Mouse (Mus musculus): Measurements from ENCODE around the gene Tal1.

Tal1 gene

GRCm38 (mm10) chr4:115056371-115056920 lies at the start of gene Tal1:
TSS of gene Tal1 (plus strand) at chr4:115056426.
- no peak for DNase-seq

- no peak for DNase-seq
Observed at GRCm38 (mm10) chr4:115014276-115014675, 42.0 kb upstream of the Tal1 start.

DNA sequence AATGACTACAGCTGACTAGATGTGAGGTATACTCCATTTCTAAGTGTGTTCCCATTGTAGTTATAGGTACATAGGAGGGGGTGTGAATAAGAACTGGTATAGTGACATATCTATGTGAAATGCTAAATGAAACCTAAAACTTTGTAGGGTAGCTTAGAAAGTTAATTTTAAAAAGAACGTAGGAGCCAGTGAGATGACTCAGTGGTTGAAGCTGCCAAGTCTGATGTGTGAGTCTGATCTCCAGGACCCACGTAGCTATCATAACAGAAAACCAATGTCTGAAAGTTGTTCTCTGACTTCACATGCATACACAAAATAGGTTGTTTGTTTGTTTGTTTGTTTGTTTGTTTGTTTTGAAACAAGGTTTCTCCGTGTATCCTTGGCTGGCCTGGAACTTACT lies 36.2 kb upstream of the Tal1 start:
- peak; percentile 7 for DNase-seq

DNA sequence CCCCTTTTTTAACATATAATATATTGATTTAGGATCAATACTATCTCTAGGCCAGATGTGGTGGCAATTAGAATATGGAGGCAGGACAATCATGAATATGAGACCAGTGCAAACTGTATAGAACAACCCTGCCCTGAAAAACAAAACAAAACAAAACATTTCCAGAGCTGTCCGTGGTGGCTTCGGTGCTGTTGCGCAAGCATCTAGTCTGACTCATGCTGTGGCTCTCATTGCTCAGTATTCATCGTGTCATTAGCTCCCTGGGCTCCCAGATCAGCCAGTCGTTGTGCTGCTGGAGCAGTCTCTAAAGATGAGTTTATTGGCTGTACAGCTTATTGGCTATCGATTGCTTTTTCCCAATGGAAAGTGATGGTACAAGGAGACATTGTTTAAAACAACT lies 21.2 kb upstream of the Tal1 start:
- DNase-seq: no peak

DNA sequence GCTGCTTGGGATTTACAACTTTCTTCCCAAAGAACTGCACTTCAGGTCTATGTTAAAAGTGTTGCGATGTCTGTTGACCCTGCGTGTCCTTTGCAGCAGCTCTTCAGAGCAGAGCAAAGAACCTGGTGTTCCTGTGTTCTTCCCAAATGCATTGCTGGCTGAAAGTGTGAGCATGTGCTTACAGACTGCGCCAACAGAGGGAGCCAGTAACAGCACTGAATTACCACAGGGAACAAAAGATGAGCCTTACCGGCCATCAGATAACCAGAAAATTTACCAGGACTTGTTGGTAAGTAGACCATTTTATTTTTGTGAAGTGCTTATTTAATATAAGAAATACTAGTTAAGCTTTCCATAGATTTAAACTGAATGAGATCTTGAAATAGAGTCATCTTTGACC lies 18.0 kb upstream of the Tal1 start:
- peak; percentile 38 for DNase-seq

GRCm38 (mm10) chr4:115045621-115046020 lies 10.6 kb upstream of the Tal1 start:
- no peak for DNase-seq

DNA sequence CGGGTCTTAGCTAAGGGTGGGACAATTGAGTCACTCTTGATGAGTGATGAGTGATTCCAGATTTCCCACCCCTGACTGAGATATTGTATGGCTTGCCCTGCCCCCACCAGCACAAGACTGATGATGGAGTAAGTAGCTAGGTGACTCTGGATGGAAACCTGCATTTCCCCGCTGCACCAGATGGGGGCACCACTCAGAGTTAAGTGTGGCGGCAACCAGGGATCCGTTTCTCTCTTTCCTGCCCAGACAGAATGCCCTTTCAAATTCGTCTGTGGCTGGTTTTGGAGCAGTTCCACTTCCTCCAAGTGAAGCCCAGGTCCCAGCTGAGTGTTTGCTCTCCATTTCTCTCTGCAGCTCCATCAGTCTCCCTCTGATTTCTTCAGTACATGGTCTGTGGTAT lies 8.5 kb upstream of the Tal1 start:
- peak; percentile 15 for DNase-seq

- no peak for DNase-seq
Observed at GRCm38 (mm10) chr4:115048190-115048589, 8.0 kb upstream of the Tal1 start.

DNA sequence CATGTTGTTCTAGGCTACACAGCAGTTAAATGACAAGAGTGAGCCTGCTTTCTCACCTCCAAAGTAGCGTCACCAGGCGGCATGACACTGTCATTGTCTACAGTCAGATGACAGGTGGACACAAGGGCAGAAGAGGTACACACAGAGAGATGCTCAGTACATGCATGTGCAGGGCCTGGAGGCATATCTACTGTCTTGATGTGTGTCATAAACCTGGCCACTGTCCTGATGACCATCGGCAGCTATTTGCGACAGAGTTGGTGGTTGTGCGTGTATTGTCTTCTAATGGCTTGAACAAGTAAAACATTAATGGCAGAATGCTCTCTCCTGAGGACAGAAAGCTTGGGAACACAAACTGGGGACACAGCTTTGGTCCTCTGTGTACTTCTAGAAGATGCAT lies 5.0 kb upstream of the Tal1 start:
- DNase-seq: no peak

DNA sequence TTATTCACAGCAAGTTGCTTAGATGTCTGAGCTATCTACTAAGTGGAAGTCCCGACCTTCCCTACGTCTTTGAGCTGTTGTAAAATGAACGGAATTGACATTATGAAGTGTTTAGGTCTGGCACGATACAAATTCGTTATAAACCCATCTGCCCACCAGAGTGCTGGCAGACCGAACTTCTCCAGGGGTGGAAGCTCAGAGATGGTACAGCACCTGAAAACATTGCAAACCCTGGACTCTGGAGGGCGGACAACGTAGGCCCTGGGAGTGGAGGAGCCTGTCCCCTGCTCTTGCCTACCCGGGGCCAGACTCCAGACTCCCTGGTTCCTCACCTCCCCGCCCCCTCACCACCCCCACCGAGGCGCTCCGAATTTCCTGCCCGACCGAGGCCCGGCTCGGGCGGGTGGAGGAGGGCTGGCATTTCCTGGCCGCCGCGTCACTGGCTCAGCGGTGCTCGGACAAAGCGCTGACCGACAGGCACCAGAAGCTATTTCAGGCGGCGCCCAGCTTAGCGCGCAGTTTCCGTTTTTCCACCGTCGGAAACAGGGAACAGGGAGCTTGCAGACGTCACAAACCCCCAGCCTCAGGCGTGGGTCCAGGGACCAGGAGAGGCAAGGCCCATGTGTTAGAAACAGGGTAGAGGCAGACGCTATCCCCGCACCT lies 3.8 kb upstream of the Tal1 start:
- no peak for DNase-seq

- DNase-seq: no peak
Observed at GRCm38 (mm10) chr4:115055044-115055443, 1.2 kb upstream of the Tal1 start.

GRCm38 (mm10) chr4:115055691-115056090 lies 535 bp upstream of the Tal1 start:
- DNase-seq: no peak

- peak; percentile 10 for DNase-seq
Observed at GRCm38 (mm10) chr4:115056921-115057673, 871 bp downstream of the Tal1 start.

- DNase-seq: no peak
Observed at GRCm38 (mm10) chr4:115057674-115058316, 1.6 kb downstream of the Tal1 start.

- no peak for DNase-seq
Observed at GRCm38 (mm10) chr4:115058317-115058761, 2.1 kb downstream of the Tal1 start.

- DNase-seq: no peak
Observed at GRCm38 (mm10) chr4:115058871-115059590, 2.8 kb downstream of the Tal1 start.

DNA sequence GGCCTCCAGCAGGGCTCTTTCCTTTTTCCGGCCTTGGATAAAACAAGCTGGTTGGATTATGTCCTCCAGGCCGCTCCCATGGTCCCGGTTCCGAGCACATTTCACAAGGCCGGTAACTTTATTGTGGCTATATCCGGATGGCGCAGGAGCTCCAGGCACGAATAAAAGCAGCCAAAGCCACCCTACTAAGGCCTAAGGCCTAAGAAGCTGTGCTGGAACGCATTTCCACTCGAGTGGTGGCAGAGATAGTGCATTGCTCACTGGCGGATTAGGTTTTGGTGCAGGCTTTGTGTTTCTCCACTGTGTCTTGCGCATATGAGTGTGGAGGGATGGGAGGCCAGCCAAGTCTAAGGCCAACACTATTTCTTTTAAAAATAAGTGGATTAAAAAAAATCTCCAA lies 3.6 kb downstream of the Tal1 start:
- no peak for DNase-seq

DNA sequence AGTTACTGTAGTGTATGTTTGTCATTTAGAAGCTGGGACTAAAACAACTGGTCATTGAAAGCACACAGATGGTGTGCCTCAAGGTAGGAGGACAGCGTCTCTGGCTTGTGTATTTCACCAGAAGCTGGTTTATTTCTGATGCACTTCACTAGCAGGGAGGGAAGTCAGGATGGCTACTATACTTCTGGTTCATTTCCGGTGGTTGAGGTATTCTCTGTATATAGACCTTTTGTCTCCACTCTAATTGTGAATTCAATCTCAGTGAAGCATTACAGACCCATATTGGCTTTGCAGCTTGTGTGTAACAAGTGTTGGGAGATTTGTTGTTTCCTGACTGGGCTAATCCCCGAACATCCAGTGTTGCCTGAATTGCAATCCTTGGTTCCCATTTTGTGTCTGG lies 4.5 kb downstream of the Tal1 start:
- no peak for DNase-seq

DNA sequence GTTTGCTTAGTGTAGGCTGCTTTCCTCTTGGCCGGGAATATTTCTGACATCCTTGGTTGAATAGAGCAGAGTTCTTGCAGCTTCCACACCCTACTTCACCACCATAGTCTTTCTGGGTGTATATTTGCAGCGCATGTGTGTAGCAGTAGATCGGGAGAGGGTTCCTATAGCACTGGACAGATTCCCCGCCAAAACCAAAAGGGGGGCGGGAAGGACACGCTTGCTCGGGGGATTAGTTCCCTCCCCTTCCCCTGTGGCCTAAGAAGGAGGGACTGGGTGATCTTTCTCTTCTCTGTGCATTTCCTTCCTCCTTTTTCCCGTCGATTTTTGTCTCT lies 6.3 kb downstream of the Tal1 start:
- no peak for DNase-seq

DNA sequence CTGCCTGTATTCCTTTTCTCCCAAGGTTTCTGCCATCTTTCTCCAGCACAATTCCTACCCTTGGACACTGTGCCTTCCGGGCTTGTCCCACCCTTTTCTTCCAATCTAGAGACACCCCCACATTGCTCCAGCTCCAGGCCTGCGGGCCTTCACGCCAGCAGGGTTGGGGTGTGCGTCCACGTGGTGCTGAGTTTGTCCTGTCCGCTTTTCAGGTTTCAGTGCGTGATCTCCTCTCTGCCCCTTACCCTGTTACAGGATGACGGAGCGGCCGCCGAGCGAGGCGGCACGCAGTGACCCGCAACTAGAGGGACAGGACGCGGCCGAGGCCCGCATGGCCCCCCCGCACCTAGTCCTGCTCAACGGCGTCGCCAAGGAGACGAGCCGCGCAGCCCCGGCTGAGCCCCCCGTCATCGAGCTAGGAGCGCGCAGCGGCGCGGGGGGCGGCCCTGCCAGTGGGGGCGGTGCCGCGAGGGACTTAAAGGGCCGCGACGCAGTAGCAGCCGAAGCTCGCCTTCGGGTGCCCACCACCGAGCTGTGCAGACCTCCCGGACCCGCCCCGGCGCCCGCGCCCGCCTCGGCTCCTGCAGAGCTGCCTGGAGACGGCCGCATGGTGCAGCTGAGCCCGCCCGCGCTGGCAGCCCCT lies 6.8 kb downstream of the Tal1 start:
- DNase-seq: peak; percentile 14

- DNase-seq: no peak
Observed at GRCm38 (mm10) chr4:115063518-115064239, 7.5 kb downstream of the Tal1 start.

DNA sequence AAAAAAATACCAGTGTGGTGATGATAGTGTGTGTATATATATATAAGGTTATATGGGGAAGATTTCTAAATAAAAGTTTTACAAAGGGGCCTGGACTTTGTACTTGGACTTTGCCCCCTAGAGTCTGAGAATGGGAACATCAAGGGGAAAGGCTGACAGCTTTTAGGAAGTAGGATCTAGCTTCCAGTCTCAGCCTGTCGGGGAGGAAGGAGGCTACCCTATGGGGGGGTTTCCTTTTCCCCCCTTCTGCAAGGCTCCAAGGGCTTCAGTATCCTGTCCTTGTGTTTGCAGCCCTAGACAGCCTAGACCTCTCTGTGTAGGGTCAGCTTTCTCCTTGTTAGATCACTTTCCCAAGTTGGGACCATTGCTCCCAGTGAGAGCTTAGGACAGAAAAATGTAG lies 15.4 kb downstream of the Tal1 start:
- no peak for DNase-seq

All from right cerebral cortex, adult 18-20 months (tissue).